Mouse (Mus musculus) frontal cortex, postnatal 10 days (tissue): ENCODE data around the gene Pgd.
"Not testable (repeated sequence)": the region's sequence is repeated elsewhere in the genome, so short reads cannot be mapped to it uniquely, and the experiment has no call there.

Source experiments
- DNase-seq, 2 experiments: peaks; one replicate each; pipeline ENCODE4 v3.0.0; 2022; ENCODE audit warnings: low spot score in 2 of 2, mixed read lengths in 1 of 2

The Pgd gene

DNA sequence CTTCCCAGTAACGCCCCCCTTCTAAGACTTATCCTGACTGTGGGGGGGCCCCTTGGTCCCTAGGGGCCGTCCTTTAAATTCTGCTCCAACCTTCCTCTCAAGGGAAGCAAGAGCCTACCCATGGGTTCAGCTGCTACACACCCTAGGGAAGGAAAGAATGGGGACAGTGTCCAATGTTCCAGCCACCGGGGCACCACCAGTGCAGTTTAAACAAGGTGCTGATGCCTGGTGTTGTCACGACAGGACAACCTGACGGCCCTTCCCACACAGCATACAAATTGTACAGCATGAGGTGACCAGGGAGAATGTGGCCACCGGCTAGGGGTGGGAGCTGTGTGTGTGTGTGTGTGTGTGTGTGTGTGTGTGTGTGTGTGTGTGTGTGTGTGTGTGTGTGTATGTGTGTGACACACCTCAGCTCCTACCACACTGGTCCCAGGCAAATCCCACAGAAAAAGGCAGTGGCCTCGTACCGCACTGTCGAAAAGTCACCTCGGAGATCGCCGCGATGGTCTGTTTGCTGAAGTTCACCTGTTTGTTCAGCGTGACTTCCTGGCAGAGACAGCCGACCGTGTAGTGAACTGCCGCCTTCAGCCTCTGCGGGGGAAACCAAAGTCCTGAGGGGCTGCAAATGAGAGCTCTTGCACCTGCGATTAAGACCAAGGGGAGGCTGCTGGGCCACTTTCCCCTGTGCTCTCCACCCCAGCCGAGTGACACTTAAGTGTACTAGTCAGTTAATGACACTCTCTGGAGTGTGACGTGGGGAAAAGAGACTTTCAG is 34.6 kb downstream of the Pgd start:
- no peak for DNase-seq

DNA sequence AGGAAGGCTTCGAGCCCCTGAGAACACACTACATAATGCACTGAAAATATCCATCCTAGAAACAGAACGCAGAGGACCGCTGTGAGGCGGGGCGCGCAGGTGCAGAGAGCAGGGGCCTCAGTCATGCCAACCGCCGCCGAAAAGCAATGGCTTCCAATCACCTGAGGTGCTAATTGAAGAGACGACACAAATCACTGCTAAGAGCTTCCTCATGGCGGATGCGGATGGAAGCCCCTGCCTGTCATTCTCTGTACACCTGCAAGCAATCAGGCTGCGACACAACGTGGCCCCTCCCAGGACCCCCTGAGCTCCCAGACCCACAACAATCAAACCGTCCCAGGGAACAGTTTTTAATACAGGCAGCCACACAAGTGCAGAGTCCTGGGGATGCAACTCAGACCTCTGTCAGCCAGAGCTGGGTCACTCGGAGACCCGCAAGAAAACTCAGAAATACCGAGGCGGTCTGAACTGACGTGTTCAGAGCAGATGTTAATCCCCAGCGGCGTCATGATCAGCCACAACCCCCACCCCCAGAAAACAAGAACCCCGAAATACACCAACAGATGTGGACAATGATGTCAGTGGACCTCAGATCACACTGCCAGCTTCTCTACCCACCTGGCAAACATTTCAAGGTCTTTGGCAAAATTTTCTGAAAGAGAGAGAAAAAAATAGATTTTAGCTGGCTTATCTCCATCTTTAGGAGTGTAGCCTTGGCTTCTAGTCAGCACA is 35.4 kb downstream of the Pgd start:
- DNase-seq: no peak

DNA sequence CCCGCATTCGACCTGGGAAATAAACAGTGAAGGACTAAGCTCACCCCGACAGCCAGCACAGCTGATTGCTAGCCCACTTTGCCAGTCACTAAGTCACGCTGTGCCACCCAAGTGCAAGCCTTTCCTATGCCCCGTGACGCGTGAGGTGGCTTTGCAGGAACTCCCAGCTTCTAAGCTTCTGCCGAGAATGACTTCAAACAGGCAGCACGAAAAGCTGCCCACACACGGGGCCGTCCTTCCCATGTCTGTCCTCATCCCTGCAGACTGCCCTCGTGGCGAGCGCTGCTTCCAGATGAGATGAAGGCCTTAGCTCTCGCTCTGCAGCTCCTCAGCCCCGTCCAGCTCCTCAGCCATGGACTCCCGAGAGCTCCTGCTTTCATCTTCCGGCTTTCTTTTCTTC is 38.1 kb downstream of the Pgd start:
- no peak for DNase-seq

DNA sequence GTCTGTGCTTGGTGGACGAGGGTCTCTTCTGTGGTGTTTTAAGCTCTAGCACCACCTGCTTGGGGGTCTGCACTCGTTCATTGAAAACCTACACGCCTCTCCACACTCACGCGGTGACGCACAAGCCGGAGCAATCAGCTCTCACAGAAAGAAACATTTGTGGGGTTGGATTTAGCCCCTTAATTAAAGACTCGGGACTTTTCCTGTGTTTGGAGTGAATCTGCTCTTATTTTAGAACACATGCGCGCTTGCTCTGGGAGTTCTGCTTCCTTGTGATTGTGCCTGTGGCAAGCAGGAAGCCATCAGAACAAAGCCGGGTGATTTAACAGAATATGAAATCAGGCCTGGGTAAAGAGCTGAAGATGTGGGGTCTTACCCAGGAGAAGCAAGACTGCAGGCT is 39.9 kb downstream of the Pgd start, which contains the start of gene Cort:
TSS of gene Cort (minus strand) at position 101 of the 400 bp plus-strand sequence.
- no peak for DNase-seq

DNA sequence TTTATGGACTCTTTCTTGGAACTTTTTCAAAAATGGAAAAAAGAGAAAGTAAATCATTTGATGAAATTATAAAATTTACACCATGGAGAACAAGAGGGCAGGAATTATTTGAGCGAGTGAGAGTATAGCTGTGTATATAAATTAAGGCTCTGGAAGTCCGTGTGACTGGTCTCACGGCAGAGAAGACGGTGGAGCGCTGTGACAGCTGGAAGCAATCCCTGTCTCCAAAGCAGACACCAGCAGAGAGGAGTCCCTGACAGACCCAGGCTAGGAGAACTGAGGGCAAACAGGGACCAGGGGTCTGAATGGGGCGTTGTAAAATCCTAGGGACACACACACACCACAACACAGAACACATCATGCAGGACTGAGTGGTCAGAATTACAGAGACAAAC is 40.5 kb downstream of the Pgd start:
- DNase-seq: no peak

DNA sequence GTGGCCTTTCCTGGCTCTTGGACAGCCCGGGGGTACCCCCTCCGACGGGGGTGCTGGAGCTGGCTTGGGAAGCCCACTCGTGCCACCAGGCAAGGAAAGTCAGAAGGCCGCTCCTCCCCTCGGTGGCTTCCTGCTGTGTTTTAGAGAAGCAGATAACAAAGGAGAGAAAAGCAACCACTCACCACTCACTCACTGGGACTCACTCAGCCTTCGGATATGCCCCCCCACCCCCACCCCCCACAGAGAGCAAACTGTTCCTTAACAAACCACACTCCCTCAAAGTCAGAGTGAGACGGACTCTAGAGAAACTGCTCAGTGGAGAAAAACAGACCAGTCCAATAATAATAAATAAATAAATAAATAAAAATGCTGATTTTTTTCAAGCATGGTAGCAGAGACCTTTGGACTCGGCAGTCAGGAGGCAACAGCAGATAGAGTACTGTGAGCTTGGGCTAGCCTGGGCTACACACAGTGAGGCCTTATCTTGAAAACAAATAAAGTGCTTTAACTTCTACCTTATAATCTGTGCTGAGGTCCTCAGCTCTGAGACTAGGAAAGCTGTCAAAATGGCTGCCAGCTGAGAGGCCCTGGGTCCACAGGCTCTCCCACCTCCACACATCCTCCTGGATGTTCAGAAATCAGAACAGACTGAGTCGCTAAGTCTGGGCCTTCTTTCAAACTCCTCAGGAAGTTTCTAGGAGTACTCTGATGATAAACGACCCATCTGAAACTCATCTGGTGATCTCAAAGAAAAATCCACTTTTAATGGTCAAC is 41.0 kb downstream of the Pgd start:
- no peak for DNase-seq

DNA sequence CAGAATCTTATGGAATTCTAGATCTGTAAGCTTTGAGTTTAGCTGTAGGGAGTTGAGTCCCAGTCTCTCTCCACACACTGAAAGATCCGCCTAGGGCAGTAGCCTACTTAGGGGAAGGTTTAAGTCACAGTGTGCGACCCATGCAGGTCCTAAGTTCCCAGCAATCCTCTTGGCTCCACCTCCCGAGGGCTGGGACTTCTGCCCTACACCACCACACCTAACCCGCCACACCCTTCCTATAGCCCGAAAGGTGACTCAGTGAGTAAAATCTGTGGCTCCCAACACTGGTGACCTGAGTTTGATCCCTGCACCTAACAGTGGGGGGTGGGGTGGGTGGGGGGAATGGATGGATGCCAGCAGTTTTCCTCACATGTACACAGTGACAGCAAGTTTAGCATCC is 43.1 kb downstream of the Pgd start:
- no peak for DNase-seq

DNA sequence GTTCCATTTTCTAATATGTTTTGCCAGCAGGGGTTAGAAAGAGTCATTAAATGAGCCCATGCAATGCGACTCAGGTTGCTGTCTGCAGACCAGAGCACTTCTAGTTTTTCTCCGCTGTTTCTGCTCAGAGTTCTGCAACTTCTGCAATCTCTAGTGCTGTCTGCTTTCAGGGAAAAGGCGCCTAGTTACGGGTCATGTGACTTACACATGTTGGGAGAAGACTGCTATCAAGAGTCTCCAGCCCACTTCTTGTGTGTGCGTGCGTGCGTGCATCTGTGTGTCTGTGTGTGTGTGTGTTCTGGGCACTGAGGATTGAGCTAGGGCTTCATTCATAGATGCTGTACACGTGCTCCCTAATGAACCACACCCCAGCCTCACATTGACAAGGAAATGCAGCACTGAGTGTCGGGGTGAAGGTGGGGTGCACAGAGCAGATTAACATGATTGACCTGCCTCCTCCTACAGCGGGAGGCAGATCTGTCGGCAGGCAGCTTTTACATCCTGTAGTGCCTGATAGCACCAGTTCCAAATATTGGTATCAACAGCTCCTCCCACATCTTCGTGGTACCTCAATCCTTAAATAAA is 46.5 kb downstream of the Pgd start:
- not testable (repeated sequence) for DNase-seq

DNA sequence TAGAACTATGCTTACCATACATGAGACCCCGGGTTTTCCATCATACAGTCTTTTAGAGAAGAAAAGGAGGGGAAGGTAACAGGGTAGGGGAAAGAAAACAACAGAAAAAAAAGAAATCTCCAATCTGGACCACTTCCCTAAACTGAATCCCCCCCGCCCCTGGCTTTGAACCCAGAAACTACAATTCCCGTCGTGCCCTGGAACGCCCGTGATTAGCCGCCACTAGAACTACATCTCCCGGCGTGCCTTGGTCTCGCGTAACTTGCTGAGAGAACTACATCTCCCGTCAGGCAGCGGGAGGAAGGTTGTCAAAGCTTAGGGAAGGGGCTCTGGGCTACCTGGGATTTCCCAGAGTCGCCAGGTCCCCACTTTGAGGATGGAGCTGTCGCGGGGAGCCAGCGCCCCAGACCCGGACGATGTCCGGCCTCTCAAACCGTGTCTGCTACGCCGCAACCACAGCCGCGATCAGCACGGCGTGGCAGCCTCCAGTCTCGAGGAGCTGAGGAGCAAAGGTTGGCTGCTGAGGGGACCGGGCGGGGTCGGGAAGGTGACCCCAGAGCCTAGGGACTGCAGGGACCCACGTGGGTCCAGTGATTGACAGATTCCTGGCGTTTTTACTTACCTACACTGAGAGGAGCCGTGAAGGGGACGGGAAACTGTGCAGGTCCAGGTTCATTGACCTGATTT is 62.6 kb downstream of the Pgd start, which contains the start of gene Dffa:
TSS of gene Dffa (plus strand) at position 272 of the 687 bp plus-strand sequence.
- DNase-seq: peak; percentile 80 to 89

DNA sequence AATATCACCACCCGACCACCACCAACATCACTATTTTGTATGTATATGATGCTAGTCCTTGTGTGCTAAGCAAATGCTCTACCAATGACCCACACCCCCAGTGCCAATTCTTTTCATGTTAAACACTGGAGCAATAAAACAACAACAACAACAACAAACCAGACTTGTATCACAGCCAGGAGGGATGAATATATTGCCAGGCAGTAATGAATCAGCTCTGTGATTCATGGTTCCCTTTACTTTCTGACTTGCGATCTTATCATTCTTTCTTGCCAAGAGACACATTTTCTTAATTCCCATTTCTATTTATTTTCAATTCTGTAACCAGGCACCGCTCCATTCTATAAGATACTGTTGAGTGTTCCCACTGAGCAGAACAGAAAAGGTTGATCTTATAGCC is 65.1 kb downstream of the Pgd start:
- DNase-seq: no peak

DNA sequence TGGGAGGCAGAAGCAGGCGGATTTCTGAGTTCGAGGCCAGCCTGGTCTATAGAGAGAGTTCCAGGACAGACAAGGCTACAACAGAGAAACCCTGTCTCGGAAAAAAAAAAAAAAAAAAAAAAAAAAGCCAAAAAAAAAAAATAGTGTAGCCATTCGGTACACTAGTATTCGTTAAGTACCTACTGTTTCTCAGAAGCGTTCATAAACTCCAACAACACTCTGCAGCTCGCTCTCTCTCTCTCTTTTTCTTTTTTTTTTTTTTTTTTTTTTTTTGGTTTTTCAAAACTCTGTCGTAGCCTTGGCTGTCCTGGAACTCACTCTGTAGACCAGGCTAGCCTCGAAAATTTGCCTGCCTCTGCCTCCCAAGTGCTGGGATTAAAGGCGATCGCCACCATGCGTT is 66.1 kb downstream of the Pgd start:
- DNase-seq: not testable (repeated sequence)
